Mouse (Mus musculus): Measurements from ENCODE around the gene Pbld2. TPM values are rescaled to one million over a fixed set of nuclear protein-coding genes. Genes with fewer than 3 reads are reported as not detected.

The Pbld2 gene
- polyA plus RNA-seq, 1 experiment from 2014 or later: 1.3 TPM

Other genes with a start within 250 kb of the Pbld2 start
- 132 and 136 TPM in 2 replicates for gene Ccar1, start 232.0 kb upstream of the Pbld2 start, polyA plus RNA-seq (2015; fragmentation: Nextera tagmentation; extraction: Ambion mirVana)
- 29.8 and 37.2 TPM in 2 replicates for gene Tet1, start 115.3 kb upstream of the Pbld2 start, polyA plus RNA-seq (2015; fragmentation: Nextera tagmentation; extraction: Ambion mirVana)
- gene Slc25a16, start 103.7 kb upstream of the Pbld2 start, polyA plus RNA-seq (2015; fragmentation: Nextera tagmentation; extraction: Ambion mirVana): 11.6 and 14.0 TPM in 2 replicates
- 9.6 and 10.1 TPM in 2 replicates for gene Dna2, start 77.3 kb upstream of the Pbld2 start, polyA plus RNA-seq (2015; fragmentation: Nextera tagmentation; extraction: Ambion mirVana)
- gene Rufy2, start 44.1 kb upstream of the Pbld2 start, polyA plus RNA-seq (2015; fragmentation: Nextera tagmentation; extraction: Ambion mirVana): 51.7 and 55.5 TPM in 2 replicates
- gene Hnrnph3, start 98 bp upstream of the Pbld2 start, polyA plus RNA-seq (2015; fragmentation: Nextera tagmentation; extraction: Ambion mirVana): 242 and 243 TPM in 2 replicates
- gene Pbld1, start 35.8 kb downstream of the Pbld2 start, polyA plus RNA-seq (2015; fragmentation: Nextera tagmentation; extraction: Ambion mirVana): 1.0 and 1.3 TPM in 2 replicates
- gene Atoh7, start 75.3 kb downstream of the Pbld2 start, polyA plus RNA-seq (2015; fragmentation: Nextera tagmentation; extraction: Ambion mirVana): 1.1 and 1.3 TPM in 2 replicates
- 0.05 TPM in 1 of 2 replicates, not detected in the other for gene Mypn, start 179.6 kb downstream of the Pbld2 start, polyA plus RNA-seq (2015; fragmentation: Nextera tagmentation; extraction: Ambion mirVana)
- 36.1 and 38.3 TPM in 2 replicates for gene Herc4, start 219.5 kb downstream of the Pbld2 start, polyA plus RNA-seq (2015; fragmentation: Nextera tagmentation; extraction: Ambion mirVana)

All from midbrain, embryonic 13.5 days (tissue).